Mouse (Mus musculus) testis, adult 2 months (tissue): ENCODE data around the gene Rbms1.

Source experiments
- CTCF ChIP-seq: fragments of 200-500 bp; IDR thresholded peaks from 2 replicates; pipeline ENCODE4 v1.5.1; 2012; ENCODE audit warnings: low read depth, mild to moderate bottlenecking, inconsistent platforms, low read length, moderate library complexity; ENCODE audit not compliant: control insufficient read depth, insufficient read depth, insufficient replicate concordance
- POLR2A ChIP-seq: fragments of 200-500 bp; IDR thresholded peaks from 2 replicates; pipeline ENCODE4 v1.6.1; 2012; ENCODE audit warnings: low read depth, mild to moderate bottlenecking, inconsistent platforms, low read length, moderate library complexity; ENCODE audit not compliant: control insufficient read depth

- TF ChIP-seq POLR2A (no peak), CTCF (no peak)
These were observed 9.3 kb upstream of the Rbms1 start for GRCm38 (mm10) chr2:60972189-60972814.
